Mouse (Mus musculus) thymus, adult 2 months (tissue): ENCODE data around the gene Mapk8.

Source experiments
- CTCF ChIP-seq: fragments of 200-500 bp; IDR thresholded peaks from 2 replicates; pipeline ENCODE4 v1.5.1; 2012; ENCODE audit warnings: mild to moderate bottlenecking, control low read depth, low read length, moderate library complexity, borderline replicate concordance; ENCODE audit not compliant: control insufficient read depth, poor library complexity, insufficient read depth; ENCODE audit errors: extremely low read depth
- POLR2A ChIP-seq: fragments of 200-500 bp; IDR thresholded peaks from 2 replicates; pipeline ENCODE4 v1.6.1; 2012; ENCODE audit warnings: mild to moderate bottlenecking, low read length, control low read depth, moderate library complexity; ENCODE audit not compliant: control insufficient read depth, poor library complexity, insufficient read depth; ENCODE audit errors: extremely low read depth

DNA sequence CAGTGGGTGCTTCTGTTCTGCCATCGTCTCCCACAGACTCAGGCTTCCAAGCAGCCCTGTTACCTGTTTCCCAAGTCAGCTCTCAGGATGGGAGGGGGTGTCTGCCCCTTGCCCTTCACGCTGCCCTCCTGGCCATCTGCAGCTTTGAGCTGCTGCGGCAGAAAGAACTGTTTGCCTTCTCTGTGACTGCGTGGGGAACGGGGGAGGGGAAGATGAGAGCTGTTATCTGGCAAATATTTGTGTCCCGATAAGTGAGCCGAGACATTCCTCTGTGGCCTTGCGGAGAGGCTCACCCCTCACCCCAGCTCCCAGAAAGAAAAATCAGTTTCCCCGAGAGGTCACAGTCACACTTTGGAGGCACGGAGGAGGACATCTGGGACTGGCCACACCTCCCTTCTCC lies 84.2 kb downstream of the Mapk8 start:
- no peak for TF ChIP-seq CTCF
- no peak for TF ChIP-seq POLR2A
